Mouse (Mus musculus): ENCODE results near the gene Tcta. TPM values are rescaled to one million over a fixed set of nuclear protein-coding genes. Genes with fewer than 3 reads are reported as not detected.

The Tcta gene
- total and polyA plus RNA-seq, 3 experiments: 3.4 to 7.0 TPM; not detected in 1

DNA sequence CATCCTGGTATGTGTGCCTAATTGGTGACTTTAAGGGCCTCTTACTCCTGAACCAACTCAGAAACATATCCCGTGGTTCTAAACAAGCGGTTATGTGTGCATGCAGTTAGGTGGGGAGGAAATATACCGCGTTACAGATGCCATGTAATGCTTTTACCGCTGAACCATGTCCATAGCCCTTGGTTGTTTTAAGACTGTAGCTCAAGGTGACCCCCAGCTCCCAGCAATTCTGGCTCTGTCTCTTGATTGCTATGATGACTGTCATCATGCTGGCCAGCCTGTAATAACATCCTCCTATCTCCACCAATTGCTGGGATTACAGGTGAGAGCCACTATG, 35.1 kb upstream of the Tcta start:
- no peak for TF ChIP-seq GATA1 (IDR thresholded peaks at IDR 0.05; ENCODE audit: low read depth, low read length)
- no peak for TF ChIP-seq MYC (IDR thresholded peaks at IDR 0.05; ENCODE audit: low read depth, low read length)
- TF ChIP-seq UBTF (IDR thresholded peaks at IDR 0.05; ENCODE audit: borderline replicate concordance, insufficient read depth, low read depth, low read length): no peak
- TF ChIP-seq RAD21 (IDR thresholded peaks at IDR 0.05; ENCODE audit: low read depth, low read length): no peak
- TF ChIP-seq POLR2AphosphoS2 (IDR thresholded peaks at IDR 0.05; ENCODE audit: low read length): 0 out of 2 replicates have a peak, but pooled peaks have one; percentile 79
- no peak for TF ChIP-seq ZNF384 (IDR thresholded peaks at IDR 0.05; ENCODE audit: low read depth, low read length)
- TF ChIP-seq CTCF (IDR thresholded peaks at IDR 0.05 in 2 of 3, conservative IDR thresholded peaks at IDR 0.05 in 1 of 3; ENCODE audit: control insufficient read depth in 1 of 3, insufficient read depth in 1 of 3, low read depth in 2 of 3, low read length in 3 of 3, poor library complexity in 1 of 3, severe bottlenecking in 1 of 3): no peak
- no peak for TF ChIP-seq BHLHE40 (IDR thresholded peaks at IDR 0.05; ENCODE audit: borderline replicate concordance, low read depth, low read length)
- TF ChIP-seq EP300 (IDR thresholded peaks at IDR 0.05; ENCODE audit: low read depth in 1 of 2, low read length in 2 of 2): no peak
- Histone ChIP-seq H3K79me2 (ENCODE audit: control insufficient read depth, insufficient read depth, low read length, poor library complexity) (peaks cover 17% of the 10 kb centered on the region), H3K27ac (ENCODE audit: control insufficient read depth, low read depth, low read length) (peak overlapping the region; percentile 98), H3K4me1 (ENCODE audit: control insufficient read depth in 1 of 2, insufficient read depth in 2 of 2, low read length in 2 of 2) (peaks cover 25 to 54% of the 10 kb centered on the region in 2 experiments), H3K4me3 (ENCODE audit: control insufficient read depth in 1 of 2, insufficient read depth in 1 of 2, low read depth in 2 of 2, low read length in 2 of 2) (peak overlapping the region; percentile 19 to 22), H3K9ac (ENCODE audit: control insufficient read depth, low read depth, low read length, poor library complexity, severe bottlenecking) (peak overlapping the region; percentile 63), H3K9me3 (replicated peaks; ENCODE audit: insufficient read depth, low read length) (no peaks in the 10 kb centered on the region), H3K27me3 (ENCODE audit: control insufficient read depth in 1 of 2, insufficient read depth in 2 of 2, low read length in 2 of 2) (no peaks in the 10 kb centered on the region), H3K36me3 (ENCODE audit: control insufficient read depth in 1 of 2, insufficient read depth in 2 of 2, low read length in 2 of 2) (peaks cover 0 to 50% of the 10 kb centered on the region in 2 experiments; a peak in 2 of 4 replicates)
- DNase-seq (ENCODE audit: low read depth, low spot score): no peak

GRCm38 (mm10) chr9:108340258-108341138, 34.5 kb upstream of the Tcta start:
- no peaks in the 10 kb centered on the region for H3K9me3 ChIP-seq (replicated peaks; ENCODE audit: insufficient read depth, low read length)
- peak overlapping the region; percentile 98 for H3K27ac ChIP-seq (ENCODE audit: control insufficient read depth, low read depth, low read length)
- H3K4me3 ChIP-seq (ENCODE audit: control insufficient read depth in 1 of 2, insufficient read depth in 1 of 2, low read depth in 2 of 2, low read length in 2 of 2): peak overlapping the region; percentile 76 to 79
- peaks cover 23 to 51% of the 10 kb centered on the region in 2 experiments for H3K4me1 ChIP-seq (ENCODE audit: control insufficient read depth in 1 of 2, insufficient read depth in 2 of 2, low read length in 2 of 2)
- H3K36me3 ChIP-seq (ENCODE audit: control insufficient read depth in 1 of 2, insufficient read depth in 2 of 2, low read length in 2 of 2): peaks cover 0 to 47% of the 10 kb centered on the region in 2 experiments; a peak in 2 of 4 replicates
- H3K79me2 ChIP-seq (ENCODE audit: control insufficient read depth, insufficient read depth, low read length, poor library complexity): peaks cover 17% of the 10 kb centered on the region
- DNase-seq (ENCODE audit: low read depth, low spot score): peak; percentile 95
- H3K27me3 ChIP-seq (ENCODE audit: control insufficient read depth in 1 of 2, insufficient read depth in 2 of 2, low read length in 2 of 2): no peaks in the 10 kb centered on the region
- peak overlapping the region; percentile 92 for H3K9ac ChIP-seq (ENCODE audit: control insufficient read depth, low read depth, low read length, poor library complexity, severe bottlenecking)
- TF ChIP-seq ZNF384 (IDR thresholded peaks at IDR 0.05; ENCODE audit: low read depth, low read length) (peak; percentile 72), MYB (IDR thresholded peaks at IDR 0.05; ENCODE audit: low read depth, low read length) (peak; percentile 88), USF1 (IDR thresholded peaks at IDR 0.05; ENCODE audit: low read depth, low read length) (no peak), ZKSCAN1 (IDR thresholded peaks at IDR 0.05; ENCODE audit: low read depth, low read length) (no peak), NELFE (IDR thresholded peaks at IDR 0.05; ENCODE audit: low read depth, low read length) (peak; percentile 41), MAFK (IDR thresholded peaks at IDR 0.05; ENCODE audit: borderline replicate concordance, low read depth, low read length) (peak; percentile 82), ELF1 (IDR thresholded peaks at IDR 0.05; ENCODE audit: low read depth, low read length) (peak; percentile 71; the same call in 1 of the 2 replicates), TBP (IDR thresholded peaks at IDR 0.05; ENCODE audit: low read depth, low read length) (peak; percentile 54; the same call in 1 of the 2 replicates), GABPA (IDR thresholded peaks at IDR 0.05; ENCODE audit: low read depth, low read length) (no peak), JUND (IDR thresholded peaks at IDR 0.05; ENCODE audit: low read depth, low read length) (peak; percentile 32; the same call in 1 of the 2 replicates), CHD2 (IDR thresholded peaks at IDR 0.05; ENCODE audit: low read length) (peak; percentile 81), EP300 (IDR thresholded peaks at IDR 0.05; ENCODE audit: low read depth in 1 of 2, low read length in 2 of 2) (peak; percentile 98 to 99), POLR2AphosphoS5 (IDR thresholded peaks at IDR 0.05; ENCODE audit: borderline replicate concordance, low read depth, low read length) (peak; percentile 83), CTCF (IDR thresholded peaks at IDR 0.05 in 2 of 3, conservative IDR thresholded peaks at IDR 0.05 in 1 of 3; ENCODE audit: control insufficient read depth in 1 of 3, insufficient read depth in 1 of 3, low read depth in 2 of 3, low read length in 3 of 3, poor library complexity in 1 of 3, severe bottlenecking in 1 of 3) (no peak), MYC (IDR thresholded peaks at IDR 0.05; ENCODE audit: low read depth, low read length) (peak; percentile 52; the same call in 1 of the 2 replicates), MAX (IDR thresholded peaks at IDR 0.05; ENCODE audit: low read length) (peak; percentile 33; the same call in 1 of the 2 replicates), BHLHE40 (IDR thresholded peaks at IDR 0.05; ENCODE audit: borderline replicate concordance, low read depth, low read length) (peak; percentile 61; the same call in 1 of the 2 replicates), ZMIZ1 (IDR thresholded peaks at IDR 0.05; ENCODE audit: low read depth, low read length) (peak; percentile 85), SIN3A (IDR thresholded peaks at IDR 0.05; ENCODE audit: low read length) (peak; percentile 89), MEF2A (IDR thresholded peaks at IDR 0.05; ENCODE audit: extremely low read depth, insufficient replicate concordance, low read depth, low read length, poor library complexity, severe bottlenecking) (peak; percentile 75; the same call in 1 of the 2 replicates), SMC3 (IDR thresholded peaks at IDR 0.05; ENCODE audit: low read depth, low read length) (0 out of 2 replicates have a peak, but pooled peaks have one; percentile 23), TAL1 (IDR thresholded peaks at IDR 0.05; ENCODE audit: low read length) (peak; percentile 100), GATA1 (IDR thresholded peaks at IDR 0.05; ENCODE audit: low read depth, low read length) (peak; percentile 99), CHD1 (IDR thresholded peaks at IDR 0.05; ENCODE audit: low read depth, low read length) (peak; percentile 92), UBTF (IDR thresholded peaks at IDR 0.05; ENCODE audit: borderline replicate concordance, insufficient read depth, low read depth, low read length) (0 out of 2 replicates have a peak, but pooled peaks have one; percentile 47)

All from MEL (cell line).